Mouse (Mus musculus): ENCODE results near the gene Serpinb9d.

GRCm38 (mm10) chr13:33199740-33200139 lies 7.0 kb downstream of the Serpinb9d start:
- no peak for TF ChIP-seq CTCF (IDR thresholded peaks at IDR 0.05; ENCODE audit: extremely low read depth, insufficient read length, insufficient replicate concordance, low read depth, low read length)
- no peak for TF ChIP-seq POLR2A (IDR thresholded peaks at IDR 0.05; ENCODE audit: low read depth, low read length)
